Mouse (Mus musculus) E14TG2a.4 (cell line): ENCODE measurements at regions not wholly inside any gene's neighbourhood (a gene's known extent, or its start where the extent isn't known, plus 50 kb on each side); places are given as distances from the start of the nearest gene placed in this dataset.

Source experiments
- CTCF ChIP-seq: conservative IDR thresholded peaks from 2 replicates; pipeline ENCODE4 v1.5.1; 2014; ENCODE audit warnings: low read length
- NANOG ChIP-seq: IDR thresholded peaks from 2 replicates; pipeline ENCODE4 v1.6.1; 2014; ENCODE audit warnings: borderline replicate concordance, low read length, mixed read lengths
- POU5F1 ChIP-seq: IDR thresholded peaks from 2 replicates; pipeline ENCODE4 v1.6.1; 2014; ENCODE audit warnings: low read length, borderline replicate concordance

DNA sequence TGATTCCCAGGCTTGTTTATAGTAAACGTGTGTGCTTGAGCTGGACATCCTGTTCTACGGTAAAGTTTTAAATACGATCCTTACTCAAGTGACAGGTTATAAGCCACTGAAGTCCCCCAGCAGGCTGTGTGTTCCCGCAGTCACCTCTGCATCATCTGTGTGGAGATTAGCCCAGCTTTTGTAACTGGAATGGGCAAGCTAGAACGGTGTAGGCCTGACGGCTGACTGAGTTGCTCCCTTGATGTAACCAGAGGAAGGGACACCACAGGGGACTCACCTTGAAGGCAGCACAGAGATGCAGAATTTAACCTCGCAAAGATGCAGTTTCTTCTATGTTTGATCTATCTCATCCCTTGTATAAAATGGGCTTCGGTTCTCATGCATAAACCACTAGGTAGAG, 418.4 kb upstream of the Pou3f3 start:
- TF ChIP-seq CTCF, result no peak
- TF ChIP-seq NANOG, result no peak
- TF ChIP-seq POU5F1, result no peak
